Comparison of ENCODE assay signal across 19 mouse cellular contexts in the genomic region with DNA sequence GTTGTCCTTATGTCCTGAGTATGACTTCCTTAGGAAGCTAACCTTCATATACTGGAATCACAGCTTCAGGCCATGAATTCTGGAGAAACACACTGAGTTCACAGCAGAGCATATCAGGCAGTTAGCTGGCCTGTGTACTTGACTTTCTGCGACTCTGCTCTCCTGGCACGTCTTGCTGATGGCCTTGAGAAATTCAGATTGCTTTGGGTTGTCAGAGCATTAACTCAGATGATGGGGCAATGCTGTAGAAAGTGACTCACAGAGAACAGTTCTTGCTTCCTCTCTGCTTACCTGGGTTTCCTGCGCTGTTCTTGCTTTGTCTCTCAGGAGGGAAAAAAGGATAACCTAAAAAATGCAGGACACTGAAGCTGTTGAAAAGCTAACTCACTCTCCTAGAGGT.
DNase-seq lines count a peak whose midpoint lies in the region; ATAC-seq and TF ChIP-seq lines count a peak whose summit lies in the region.
"Had no signal": no experiment of that assay in that cellular context is flagged by ENCODE, and none has a peak within 500 bp of the region (broad histone marks: within the 10 kb centered on the region; RNA-seq: fewer than 3 reads in every experiment).

No protein-coding gene starts in this region.

- peaks cover 4% of the 10 kb centered on the region for H3K4me1 ChIP-seq in heart, adult 2 months (ENCODE audit: control insufficient read depth, insufficient read depth, low read length)
- peaks cover 3% of the 10 kb centered on the region; the same call in 1 of the 2 replicates for H3K4me1 ChIP-seq in heart, embryonic 10.5 days
- peaks cover 10% of the 10 kb centered on the region for H3K4me1 ChIP-seq in lung, embryonic 15.5 days
- peaks cover 16% of the 10 kb centered on the region; the same call in 1 of the 2 replicates for H3K4me1 ChIP-seq in embryonic facial prominence, embryonic 12.5 days
- H3K4me1 ChIP-seq: megakaryocyte, embryonic 14.5 days; midbrain, embryonic 15.5 days had no signal

- intact Hi-C loops in heart, adult 2 months (cut with DNase I): no loop called here

- H3K9ac ChIP-seq in heart, adult 2 months (ENCODE audit: low read depth, low read length): no peak overlapping the region
- H3K9ac ChIP-seq in lung, embryonic 15.5 days: no peak overlapping the region
- no peak overlapping the region for H3K9ac ChIP-seq in embryonic facial prominence, embryonic 12.5 days
- H3K9ac ChIP-seq: embryonic facial prominence, embryonic 13.5 days; limb, embryonic 15.5 days; liver, postnatal 0 days; midbrain, embryonic 15.5 days had no signal

- no peaks in the 10 kb centered on the region for H3K9me3 ChIP-seq in heart, embryonic 10.5 days
- H3K9me3 ChIP-seq in lung, embryonic 15.5 days: no peaks in the 10 kb centered on the region
- H3K9me3 ChIP-seq in embryonic facial prominence, embryonic 12.5 days: no peaks in the 10 kb centered on the region
- H3K9me3 ChIP-seq: embryonic facial prominence, embryonic 13.5 days; limb, embryonic 15.5 days; megakaryocyte, embryonic 14.5 days; midbrain, embryonic 15.5 days had no signal

- no peaks in the 10 kb centered on the region for H3K36me3 ChIP-seq in heart, adult 2 months (ENCODE audit: control insufficient read depth, insufficient read depth, low read length)
- no peaks in the 10 kb centered on the region for H3K36me3 ChIP-seq in heart, embryonic 10.5 days
- no peaks in the 10 kb centered on the region for H3K36me3 ChIP-seq in lung, embryonic 15.5 days
- no peaks in the 10 kb centered on the region for H3K36me3 ChIP-seq in embryonic facial prominence, embryonic 12.5 days
- H3K36me3 ChIP-seq: embryonic facial prominence, embryonic 13.5 days; limb, embryonic 15.5 days; midbrain, embryonic 15.5 days had no signal

- H3K4me3 ChIP-seq in heart, adult 2 months: no peak overlapping the region
- H3K4me3 ChIP-seq in heart, embryonic 10.5 days: no peak overlapping the region
- no peak overlapping the region for H3K4me3 ChIP-seq in lung, embryonic 15.5 days
- no peak overlapping the region for H3K4me3 ChIP-seq in embryonic facial prominence, embryonic 12.5 days
- H3K4me3 ChIP-seq: embryonic facial prominence, embryonic 13.5 days; limb, embryonic 15.5 days; megakaryocyte, embryonic 14.5 days; midbrain, embryonic 15.5 days had no signal

- peak overlapping the region; percentile 4; the same call in 1 of the 2 replicates for H3K27ac ChIP-seq in heart, adult 2 months
- no peak overlapping the region for H3K27ac ChIP-seq in heart, embryonic 10.5 days
- H3K27ac ChIP-seq in lung, embryonic 15.5 days: peak overlapping the region; percentile 38; the same call in 1 of the 2 replicates
- peak overlapping the region; percentile 20; the same call in 1 of the 2 replicates for H3K27ac ChIP-seq in embryonic facial prominence, embryonic 12.5 days
- H3K27ac ChIP-seq: embryonic facial prominence, embryonic 13.5 days; limb, embryonic 15.5 days; midbrain, embryonic 15.5 days had no signal

- no peak for TF ChIP-seq POLR2A in heart, adult 2 months (IDR thresholded peaks at IDR 0.05; ENCODE audit: insufficient read depth, low read depth, low read length)

- H3K27me3 ChIP-seq in heart, adult 2 months (ENCODE audit: control insufficient read depth, insufficient read depth, low read length): no peaks in the 10 kb centered on the region
- H3K27me3 ChIP-seq in heart, embryonic 10.5 days (ENCODE audit: insufficient read depth, poor library complexity, severe bottlenecking): no peaks in the 10 kb centered on the region
- no peaks in the 10 kb centered on the region for H3K27me3 ChIP-seq in lung, embryonic 15.5 days
- H3K27me3 ChIP-seq in embryonic facial prominence, embryonic 12.5 days: no peaks in the 10 kb centered on the region
- H3K27me3 ChIP-seq: embryonic facial prominence, embryonic 13.5 days; limb, embryonic 15.5 days; midbrain, embryonic 15.5 days; Patski had no signal

- DNase-seq in heart, adult 2 months: peak in 1 of 2 experiments; percentile 32
- DNase-seq in heart, embryonic 10.5 days (ENCODE audit: low spot score): no peak
- no peak for DNase-seq in lung, postnatal 4 days
- peak; percentile 80 for DNase-seq in adrenal gland, adult 2 months
- no peak for DNase-seq in cerebellum, adult 8-10 months
- DNase-seq: cerebellum, adult 11-12 months; gastrocnemius, postnatal 36 days; kidney, postnatal 10 days; layer of hippocampus, adult 9-11 months; liver, postnatal 0 days; thymus, adult 18-20 months had no signal

- TF ChIP-seq EP300 in heart, adult 2 months (IDR thresholded peaks at IDR 0.05; ENCODE audit: insufficient read depth, low read depth, low read length): no peak

- WGBS in heart, adult 2 months: 82% methylated on average over 3 of the region's 3 CpGs
- WGBS in heart, embryonic 10.5 days: 76% methylated on average over 3 of the region's 3 CpGs
- WGBS in lung, embryonic 15.5 days: 65% methylated on average over 3 of the region's 3 CpGs
- 48% methylated on average over 3 of the region's 3 CpGs for WGBS in embryonic facial prominence, embryonic 12.5 days

- ATAC-seq in lung, embryonic 15.5 days (ENCODE audit: borderline replicate concordance, extremely low read depth, low FRiP score, low TSS enrichment): no peak
- ATAC-seq in embryonic facial prominence, embryonic 12.5 days (ENCODE audit: insufficient number of reproducible peaks, insufficient read depth, low FRiP score, low TSS enrichment): no peak
- ATAC-seq: activated CD4-positive, CD25-positive, alpha-beta regulatory T cell, adult 4 months; liver, postnatal 0 days; midbrain, embryonic 15.5 days; Patski had no signal

- TF ChIP-seq CTCF in heart, adult 2 months (IDR thresholded peaks at IDR 0.05): no peak

- no peak overlapping the region for H3K4me2 ChIP-seq in lung, embryonic 15.5 days
- H3K4me2 ChIP-seq in embryonic facial prominence, embryonic 12.5 days (replicated peaks): no peak overlapping the region
- H3K4me2 ChIP-seq: embryonic facial prominence, embryonic 13.5 days; limb, embryonic 15.5 days; midbrain, embryonic 15.5 days had no signal

- H3K79me2 ChIP-seq in heart, adult 2 months (replicated peaks; ENCODE audit: control insufficient read depth, insufficient read depth, low read length): no peaks in the 10 kb centered on the region
